Mouse (Mus musculus) B cell, adult 2 months (primary cell): ENCODE data around the gene Gm21863.
"Not testable (repeated sequence)": the region's sequence is repeated elsewhere in the genome, so short reads cannot be mapped to it uniquely, and the experiment has no call there.

ENCODE experiments used
- DNase-seq, 2 experiments: peaks; one replicate each; pipeline ENCODE4 v3.0.0; 2022

The Gm21863 gene

DNA sequence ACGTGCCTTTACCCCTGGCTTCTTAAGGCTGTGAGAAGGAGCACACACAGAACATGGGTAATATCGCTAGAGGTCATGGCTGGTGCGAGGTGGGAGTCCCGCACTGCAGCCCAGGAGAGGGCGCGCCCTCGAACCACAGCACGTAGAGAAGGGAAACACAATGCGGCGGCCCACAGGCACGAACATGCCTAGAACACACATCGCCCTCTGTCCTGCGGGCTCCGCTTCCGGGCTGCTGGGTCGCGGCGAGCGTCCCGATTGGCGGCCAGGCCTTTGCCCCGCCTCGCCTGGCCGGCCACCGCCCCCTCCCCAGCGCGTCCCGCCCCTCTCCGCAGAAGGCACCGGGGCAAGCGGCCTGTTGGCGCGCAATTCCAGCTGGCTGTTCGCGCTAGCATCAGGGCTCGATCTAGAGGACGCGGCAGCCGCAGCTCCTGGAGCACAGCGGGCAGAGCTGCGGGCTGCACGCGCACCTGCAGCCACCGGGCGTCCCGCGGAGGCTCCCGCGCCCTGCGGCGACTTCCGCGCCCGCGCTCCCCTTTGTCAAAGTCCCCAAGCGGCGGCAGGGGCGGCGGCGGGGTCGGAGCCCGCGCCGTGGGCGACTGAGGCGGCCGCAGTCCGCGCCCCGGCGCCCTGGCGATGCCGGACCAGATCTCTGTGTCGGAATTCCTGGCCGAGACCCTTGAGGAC lies at the start of gene Gm21863:
Gene Gm21863, plus strand, starts transcription at position 637 of the 687 bp plus-strand sequence.
- DNase-seq, result not testable (repeated sequence)

DNA sequence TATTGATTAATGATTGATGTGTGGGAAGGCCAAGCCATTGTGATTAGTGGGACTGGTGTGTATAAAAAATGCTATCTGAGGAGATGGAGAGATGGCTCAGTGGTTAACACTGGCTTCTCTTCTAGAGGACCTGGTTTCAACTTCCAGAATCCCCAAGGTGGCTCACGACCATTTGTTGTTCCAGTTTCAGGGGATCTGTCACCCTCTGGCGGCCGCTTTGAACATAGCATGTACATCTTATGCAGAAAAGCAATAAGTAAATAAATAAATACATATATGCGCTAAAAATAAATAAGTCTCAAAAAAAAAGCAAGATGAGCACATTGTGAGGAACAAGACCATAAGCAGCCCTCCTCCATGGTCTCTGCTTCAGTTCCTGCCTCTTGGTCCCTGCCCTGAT lies 26.3 kb upstream of the Gm21863 start:
- not testable (repeated sequence) for DNase-seq
